Mouse (Mus musculus) lung, postnatal 4 days (tissue): Measurements from ENCODE around the gene Grasp.
A peak's percentile ranks its signal among the peaks of the same experiment; 100 is the strongest.

Experiments
- DNase-seq, 2 experiments: peaks; one replicate each; pipeline ENCODE4 v3.0.0; 2021

Grasp gene

GRCm38 (mm10) chr15:101248029-101248710, 24.2 kb downstream of the Grasp start:
- peak in 1 of 2 experiments; percentile 47 for DNase-seq

GRCm38 (mm10) chr15:101250220-101250800, 26.3 kb downstream of the Grasp start:
- DNase-seq, result no peak

GRCm38 (mm10) chr15:101251930-101252329, 27.9 kb downstream of the Grasp start:
- no peak for DNase-seq

GRCm38 (mm10) chr15:101252614-101253013, 28.6 kb downstream of the Grasp start:
- no peak for DNase-seq

- no peak for DNase-seq
Measured at GRCm38 (mm10) chr15:101253563-101253885, 29.5 kb downstream of the Grasp start.

- peak; percentile 88 to 90 for DNase-seq
Measured at GRCm38 (mm10) chr15:101253886-101254795, 30.2 kb downstream of the Grasp start, which contains the start of gene Nr4a1. TSS of gene Nr4a1 (plus strand) at chr15:101254269.

- peak in 1 of 2 experiments; percentile 22 for DNase-seq
Measured at GRCm38 (mm10) chr15:101255842-101256462, 32.0 kb downstream of the Grasp start.

- DNase-seq, result peak in 1 of 2 experiments; percentile 45
Measured at GRCm38 (mm10) chr15:101256463-101257206, 32.6 kb downstream of the Grasp start.

GRCm38 (mm10) chr15:101258420-101258819, 34.4 kb downstream of the Grasp start:
- DNase-seq, result peak in 1 of 2 experiments; percentile 45

- DNase-seq, result no peak
Measured at GRCm38 (mm10) chr15:101259922-101260321, 35.9 kb downstream of the Grasp start.

- DNase-seq, result peak; percentile 69 to 84
Measured at GRCm38 (mm10) chr15:101260387-101260786, 36.4 kb downstream of the Grasp start.

GRCm38 (mm10) chr15:101260874-101261622, 37.1 kb downstream of the Grasp start:
- DNase-seq, result peak in 1 of 2 experiments; percentile 33

GRCm38 (mm10) chr15:101262502-101262901, 38.5 kb downstream of the Grasp start:
- DNase-seq, result peak; percentile 76 to 85

- DNase-seq, result peak; percentile 98 to 99
Measured at GRCm38 (mm10) chr15:101266132-101266963, 42.4 kb downstream of the Grasp start.

- peak; percentile 69 for DNase-seq
Measured at GRCm38 (mm10) chr15:101267053-101268032, 43.4 kb downstream of the Grasp start.

GRCm38 (mm10) chr15:101270101-101270820, 46.3 kb downstream of the Grasp start:
- DNase-seq, result peak in 1 of 2 experiments; percentile 25

GRCm38 (mm10) chr15:101271107-101271506, 47.1 kb downstream of the Grasp start:
- no peak for DNase-seq

- DNase-seq, result peak in 1 of 2 experiments; percentile 18
Measured at GRCm38 (mm10) chr15:101271513-101271912, 47.5 kb downstream of the Grasp start.
